Mouse (Mus musculus) adipocyte (in vitro differentiated cells): ENCODE measurements around the gene Crispld2.

Experiments
- DNase-seq: peaks from one replicate; pipeline ENCODE4 v3.0.0-alpha.2; 2016; ENCODE audit warnings: low spot score

The Crispld2 gene

GRCm38 (mm10) chr8:119992249-119992648 is at the start of gene Crispld2:
Gene Crispld2, plus strand, starts transcription at chr8:119992438.
- DNase-seq: no peak

- DNase-seq: no peak
Observed at GRCm38 (mm10) chr8:119943616-119944015, 48.6 kb upstream of the Crispld2 start.

GRCm38 (mm10) chr8:119944096-119944811 is 48.0 kb upstream of the Crispld2 start:
- peak; percentile 86 for DNase-seq

GRCm38 (mm10) chr8:119946326-119946865 is 45.8 kb upstream of the Crispld2 start:
- no peak for DNase-seq

- no peak for DNase-seq
Observed at GRCm38 (mm10) chr8:119947653-119948052, 44.6 kb upstream of the Crispld2 start.

GRCm38 (mm10) chr8:119948340-119948739 is 43.9 kb upstream of the Crispld2 start:
- no peak for DNase-seq

- DNase-seq: no peak
Observed at GRCm38 (mm10) chr8:119952282-119952681, 40.0 kb upstream of the Crispld2 start.

GRCm38 (mm10) chr8:119952747-119953146 is 39.5 kb upstream of the Crispld2 start:
- no peak for DNase-seq

GRCm38 (mm10) chr8:119955333-119955732 is 36.9 kb upstream of the Crispld2 start:
- no peak for DNase-seq

- DNase-seq: no peak
Observed at GRCm38 (mm10) chr8:119958076-119958475, 34.2 kb upstream of the Crispld2 start.

GRCm38 (mm10) chr8:119960531-119961104 is 31.6 kb upstream of the Crispld2 start:
- peak; percentile 72 for DNase-seq

GRCm38 (mm10) chr8:119964859-119965258 is 27.4 kb upstream of the Crispld2 start:
- no peak for DNase-seq

GRCm38 (mm10) chr8:119967435-119967834 is 24.8 kb upstream of the Crispld2 start:
- DNase-seq: no peak

GRCm38 (mm10) chr8:119970169-119970568 is 22.1 kb upstream of the Crispld2 start:
- DNase-seq: no peak

- DNase-seq: no peak
Observed at GRCm38 (mm10) chr8:119972558-119972957, 19.7 kb upstream of the Crispld2 start.

GRCm38 (mm10) chr8:119978770-119979381 is 13.4 kb upstream of the Crispld2 start:
- DNase-seq: peak; percentile 15

GRCm38 (mm10) chr8:119981253-119981652 is 11.0 kb upstream of the Crispld2 start:
- no peak for DNase-seq

GRCm38 (mm10) chr8:119984085-119984484 is 8.2 kb upstream of the Crispld2 start:
- DNase-seq: no peak

GRCm38 (mm10) chr8:119986174-119986573 is 6.1 kb upstream of the Crispld2 start:
- DNase-seq: no peak

GRCm38 (mm10) chr8:119988087-119988486 is 4.2 kb upstream of the Crispld2 start:
- DNase-seq: no peak

- no peak for DNase-seq
Observed at GRCm38 (mm10) chr8:119994114-119994513, 1.9 kb downstream of the Crispld2 start.

- no peak for DNase-seq
Observed at GRCm38 (mm10) chr8:119994556-119994955, 2.3 kb downstream of the Crispld2 start.

- no peak for DNase-seq
Observed at GRCm38 (mm10) chr8:119997266-119997665, 5.0 kb downstream of the Crispld2 start.
